Mouse (Mus musculus) heart, postnatal 0 days (tissue): Measurements from ENCODE around the gene Gm20662.

Experiments
- CTCF ChIP-seq: IDR thresholded peaks from 2 replicates; pipeline ENCODE4 v1.5.1; 2016; ENCODE audit warnings: antibody characterized with exemption, control low read depth, low read depth
- EP300 ChIP-seq: IDR thresholded peaks from 2 replicates; pipeline ENCODE4 v1.6.1; 2016; ENCODE audit warnings: antibody characterized with exemption, low read depth

DNA sequence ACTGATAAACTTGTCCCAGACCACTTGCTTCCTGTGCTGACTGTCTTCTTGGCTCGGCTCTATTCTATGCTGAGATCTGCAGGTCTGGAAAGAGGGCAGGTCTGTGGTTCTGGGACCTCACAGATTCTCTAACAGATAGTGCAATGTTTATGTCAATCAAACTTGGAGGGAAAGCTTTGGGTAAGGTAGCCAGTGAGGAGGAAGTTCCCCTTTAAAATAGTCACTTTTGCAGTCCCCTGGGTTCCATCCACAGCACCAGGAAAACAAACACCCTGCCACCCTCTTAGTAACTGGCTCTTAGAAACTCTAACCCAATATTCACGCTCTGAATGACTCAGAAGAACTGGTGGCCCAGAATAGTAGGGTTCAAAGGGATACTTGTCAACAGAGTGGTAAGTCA lies 1.7 kb upstream of the Gm20662 start:
- TF ChIP-seq CTCF (no peak), EP300 (no peak)
